Mouse (Mus musculus) megakaryocyte, embryonic 14.5 days (primary cell): ENCODE results near the gene Lrmda.

ENCODE experiments used
- FLI1 ChIP-seq: IDR thresholded peaks from 2 replicates; pipeline ENCODE4 v1.6.1; 2012; ENCODE audit warnings: low read length, inconsistent platforms, mixed read lengths
- GATA1 ChIP-seq: IDR thresholded peaks from 3 replicates; pipeline ENCODE4 v1.6.1; 2012; ENCODE audit warnings: mixed read lengths, low read length, inconsistent platforms, borderline replicate concordance

DNA sequence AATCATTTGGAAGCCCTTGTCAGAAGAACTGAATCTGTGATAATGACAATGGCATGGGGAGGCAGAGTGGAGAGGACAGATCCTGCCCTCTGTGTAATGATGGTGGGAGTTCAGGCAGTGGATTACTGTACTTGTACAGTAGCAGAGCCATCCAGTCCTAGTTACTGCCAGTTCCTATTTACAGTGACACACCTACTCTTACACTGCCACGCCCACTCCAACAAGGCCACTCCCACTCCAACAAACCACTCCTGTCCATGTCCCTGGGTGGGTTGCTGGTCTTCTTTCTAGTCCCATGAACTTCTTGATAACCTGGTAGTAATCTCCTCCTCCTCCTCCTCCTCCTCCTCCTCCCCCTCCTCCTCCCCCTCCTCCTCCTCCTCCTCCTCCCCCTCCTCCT lies 16.3 kb upstream of the Lrmda start:
- TF ChIP-seq FLI1 (no peak), GATA1 (no peak)
